Mouse (Mus musculus) ES-E14 (cell line): Measurements from ENCODE around the gene Sarnp.

Experiments used
- CHD2 ChIP-seq: IDR thresholded peaks from 2 replicates; pipeline ENCODE4 v1.6.1; 2014; ENCODE audit warnings: mild to moderate bottlenecking, low read depth, low read length, inconsistent platforms
- MAFK ChIP-seq: IDR thresholded peaks from 2 replicates; pipeline ENCODE4 v1.6.1; 2014; ENCODE audit warnings: mild to moderate bottlenecking, low read depth, low read length, inconsistent platforms; ENCODE audit not compliant: insufficient read depth
- ZC3H11A ChIP-seq: IDR thresholded peaks from 2 replicates; pipeline ENCODE4 v1.6.1; 2012; ENCODE audit warnings: low read depth, mild to moderate bottlenecking, inconsistent platforms, low read length, borderline replicate concordance
- ZNF384 ChIP-seq: IDR thresholded peaks from 2 replicates; pipeline ENCODE4 v1.6.1; 2012; ENCODE audit warnings: low read depth, low read length, inconsistent platforms

DNA sequence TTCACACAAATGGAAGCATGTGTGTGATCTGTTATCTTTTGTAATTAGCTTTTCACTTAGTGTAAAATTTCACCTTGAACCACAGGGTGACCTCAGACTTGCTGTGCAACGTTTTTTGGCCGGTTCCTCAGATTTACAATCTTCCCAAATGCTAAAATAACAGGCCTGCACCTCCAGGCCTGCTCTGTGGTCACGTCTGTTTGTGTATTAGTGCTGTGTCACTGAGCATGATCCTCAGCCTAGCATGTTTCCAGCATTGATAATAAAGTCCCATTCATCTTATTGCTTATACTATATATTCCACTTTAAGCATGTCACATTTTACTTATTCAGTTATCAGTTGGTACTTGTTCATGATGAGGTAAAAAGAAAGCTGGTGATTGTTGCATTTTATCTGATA, 33.2 kb downstream of the Sarnp start:
- TF ChIP-seq MAFK (no peak), CHD2 (no peak), ZC3H11A (no peak), ZNF384 (no peak)
